Mouse (Mus musculus): ENCODE measurements around the gene Nars2. TPM values are rescaled to one million over a fixed set of nuclear protein-coding genes. Genes with fewer than 3 reads are reported as not detected.

Nars2 gene
- total and polyA plus RNA-seq, 3 experiments, result 4.1 to 18.9 (median 17.5) TPM

- H3K27me3 ChIP-seq (ENCODE audit: control insufficient read depth, insufficient read depth, low read length), result no peaks in the 10 kb centered on the region
- no peak for TF ChIP-seq POLR2A (IDR thresholded peaks at IDR 0.05; ENCODE audit: insufficient read depth, low read depth, low read length)
- no peak for TF ChIP-seq CTCF (IDR thresholded peaks at IDR 0.05)
- no peak for TF ChIP-seq EP300 (IDR thresholded peaks at IDR 0.05; ENCODE audit: insufficient read depth, low read depth, low read length)
- peak overlapping the region; percentile 97 for H3K27ac ChIP-seq
- DNase-seq, result peak in 1 of 2 experiments; percentile 18
- H3K4me1 ChIP-seq (ENCODE audit: control insufficient read depth, insufficient read depth, low read length), result peaks cover 13% of the 10 kb centered on the region
- 58% methylated on average over 9 of the region's 9 CpGs for WGBS
- no peak overlapping the region for H3K9ac ChIP-seq (ENCODE audit: low read depth, low read length)
- intact Hi-C loops (cut with DNase I), result loop anchor here (2.0 to 5.0 kb wide), 3 partner anchors 44 to 165 kb away; no protein-coding TSS in a partner anchor
- H3K79me2 ChIP-seq (replicated peaks; ENCODE audit: control insufficient read depth, insufficient read depth, low read length), result peaks cover 2% of the 10 kb centered on the region; the same call in 1 of the 2 replicates
- peaks cover 6% of the 10 kb centered on the region for H3K36me3 ChIP-seq (ENCODE audit: control insufficient read depth, insufficient read depth, low read length)
- peak overlapping the region; percentile 82; the same call in 1 of the 2 replicates for H3K4me3 ChIP-seq
Observed at GRCm38 (mm10) chr7:97083579-97083978, 132.3 kb downstream of the Nars2 start.

DNA sequence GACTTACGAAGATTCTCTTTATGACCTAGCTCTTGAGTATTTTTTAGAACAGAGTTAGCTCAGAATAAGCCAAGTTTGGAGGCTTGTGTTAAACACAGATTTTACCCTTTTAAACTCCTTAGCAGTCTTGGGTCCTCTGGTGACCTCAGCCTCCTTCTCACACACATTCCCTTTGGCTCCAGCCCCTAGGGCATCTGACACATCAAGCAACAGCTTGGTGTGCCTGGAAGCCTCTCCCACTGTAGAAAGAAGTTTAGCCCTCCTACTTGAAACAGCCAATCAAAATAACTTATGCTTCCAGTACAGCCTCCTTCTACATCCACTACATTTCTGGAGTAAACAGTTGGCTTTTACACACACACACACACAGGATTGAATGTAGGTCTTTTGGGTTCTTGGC is 132.9 kb downstream of the Nars2 start:
- Histone ChIP-seq H3K4me1 (ENCODE audit: control insufficient read depth, insufficient read depth, low read length) (peaks cover 13% of the 10 kb centered on the region), H3K79me2 (replicated peaks; ENCODE audit: control insufficient read depth, insufficient read depth, low read length) (peaks cover 2% of the 10 kb centered on the region; the same call in 1 of the 2 replicates), H3K36me3 (ENCODE audit: control insufficient read depth, insufficient read depth, low read length) (peaks cover 6% of the 10 kb centered on the region), H3K27ac (peak overlapping the region; percentile 97), H3K4me3 (no peak overlapping the region), H3K9ac (ENCODE audit: low read depth, low read length) (no peak overlapping the region), H3K27me3 (ENCODE audit: control insufficient read depth, insufficient read depth, low read length) (no peaks in the 10 kb centered on the region)
- DNase-seq, result peak in 1 of 2 experiments; percentile 49
- intact Hi-C loops (cut with DNase I), result loop anchor here (5.0 kb wide), 2 partner anchors 43 to 103 kb away; no protein-coding TSS in a partner anchor
- TF ChIP-seq POLR2A (IDR thresholded peaks at IDR 0.05; ENCODE audit: insufficient read depth, low read depth, low read length), result no peak
- no peak for TF ChIP-seq EP300 (IDR thresholded peaks at IDR 0.05; ENCODE audit: insufficient read depth, low read depth, low read length)
- TF ChIP-seq CTCF (IDR thresholded peaks at IDR 0.05), result no peak
- 84% methylated on average over 1 of the region's 1 CpGs for WGBS

DNA sequence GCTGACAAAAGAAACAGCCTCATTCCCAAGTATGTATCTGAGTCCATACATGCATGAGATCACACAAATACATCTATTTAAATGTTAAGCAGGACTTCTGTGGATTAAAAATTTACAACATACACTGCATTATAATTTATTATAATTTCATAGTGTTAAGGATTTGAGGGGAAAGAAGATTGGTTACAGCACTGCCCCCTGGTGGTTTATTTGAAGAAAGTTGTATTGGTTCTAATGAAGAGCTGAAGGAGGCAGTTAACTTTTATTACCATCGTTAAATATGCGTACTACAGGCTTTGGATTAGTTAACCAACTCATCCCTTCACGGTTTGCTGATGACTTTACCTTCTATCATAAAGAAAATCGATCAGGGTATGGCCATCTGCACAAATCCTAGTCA is 134.0 kb downstream of the Nars2 start:
- Histone ChIP-seq H3K79me2 (replicated peaks; ENCODE audit: control insufficient read depth, insufficient read depth, low read length) (peaks cover 3% of the 10 kb centered on the region), H3K27me3 (ENCODE audit: control insufficient read depth, insufficient read depth, low read length) (no peaks in the 10 kb centered on the region), H3K27ac (no peak overlapping the region; the same call in 1 of the 2 replicates), H3K4me1 (ENCODE audit: control insufficient read depth, insufficient read depth, low read length) (peaks cover 12% of the 10 kb centered on the region), H3K9ac (ENCODE audit: low read depth, low read length) (no peak overlapping the region), H3K36me3 (ENCODE audit: control insufficient read depth, insufficient read depth, low read length) (peaks cover 6% of the 10 kb centered on the region), H3K4me3 (no peak overlapping the region)
- DNase-seq, result no peak
- 22% methylated on average over 4 of the region's 4 CpGs for WGBS
- TF ChIP-seq POLR2A (IDR thresholded peaks at IDR 0.05; ENCODE audit: insufficient read depth, low read depth, low read length), result no peak
- TF ChIP-seq CTCF (IDR thresholded peaks at IDR 0.05), result peak; percentile 90
- TF ChIP-seq EP300 (IDR thresholded peaks at IDR 0.05; ENCODE audit: insufficient read depth, low read depth, low read length), result no peak
- intact Hi-C loops (cut with DNase I), result loop anchor here (1.0 to 5.0 kb wide), 2 partner anchors 87 to 115 kb away; no protein-coding TSS in a partner anchor

DNA sequence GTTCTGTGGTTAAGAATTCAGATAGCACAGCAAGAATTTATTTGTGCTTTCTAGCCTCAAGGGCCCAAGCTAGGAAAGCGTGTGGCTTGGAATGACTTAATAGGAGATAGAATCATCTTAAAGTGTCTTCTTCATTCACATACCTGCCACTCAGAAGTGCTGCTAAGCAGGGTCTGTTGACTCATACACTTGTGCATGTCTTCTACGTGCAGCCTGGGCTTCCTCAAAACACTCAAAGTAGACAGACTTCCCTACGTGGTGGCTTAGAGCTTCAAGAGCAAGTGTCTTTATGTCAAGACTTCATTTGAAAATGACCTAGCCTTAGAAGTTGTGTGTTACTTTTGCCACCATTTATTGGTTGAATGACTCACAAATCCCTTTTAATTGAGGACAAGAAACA is 142.9 kb downstream of the Nars2 start:
- WGBS, result 69% methylated on average over 3 of the region's 3 CpGs
- H3K4me3 ChIP-seq, result no peak overlapping the region
- H3K79me2 ChIP-seq (replicated peaks; ENCODE audit: control insufficient read depth, insufficient read depth, low read length), result peaks cover 6% of the 10 kb centered on the region
- H3K27me3 ChIP-seq (ENCODE audit: control insufficient read depth, insufficient read depth, low read length), result no peaks in the 10 kb centered on the region
- H3K4me1 ChIP-seq (ENCODE audit: control insufficient read depth, insufficient read depth, low read length), result peaks cover 2% of the 10 kb centered on the region
- no peak for DNase-seq
- no peak for TF ChIP-seq CTCF (IDR thresholded peaks at IDR 0.05)
- TF ChIP-seq EP300 (IDR thresholded peaks at IDR 0.05; ENCODE audit: insufficient read depth, low read depth, low read length), result no peak
- no peak for TF ChIP-seq POLR2A (IDR thresholded peaks at IDR 0.05; ENCODE audit: insufficient read depth, low read depth, low read length)
- intact Hi-C loops (cut with DNase I), result no loop called here
- H3K36me3 ChIP-seq (ENCODE audit: control insufficient read depth, insufficient read depth, low read length), result no peaks in the 10 kb centered on the region
- no peak overlapping the region for H3K27ac ChIP-seq
- H3K9ac ChIP-seq (ENCODE audit: low read depth, low read length), result no peak overlapping the region

GRCm38 (mm10) chr7:97108119-97108518 is 156.8 kb downstream of the Nars2 start:
- intact Hi-C loops (cut with DNase I), result no loop called here
- Histone ChIP-seq H3K4me3 (no peak overlapping the region), H3K36me3 (ENCODE audit: control insufficient read depth, insufficient read depth, low read length) (peaks cover 3% of the 10 kb centered on the region), H3K27ac (no peak overlapping the region), H3K4me1 (ENCODE audit: control insufficient read depth, insufficient read depth, low read length) (no peaks in the 10 kb centered on the region; the same call in none of the 2 replicates), H3K79me2 (replicated peaks; ENCODE audit: control insufficient read depth, insufficient read depth, low read length) (no peaks in the 10 kb centered on the region), H3K9ac (ENCODE audit: low read depth, low read length) (no peak overlapping the region), H3K27me3 (ENCODE audit: control insufficient read depth, insufficient read depth, low read length) (no peaks in the 10 kb centered on the region)
- TF ChIP-seq POLR2A (IDR thresholded peaks at IDR 0.05; ENCODE audit: insufficient read depth, low read depth, low read length) (no peak), EP300 (IDR thresholded peaks at IDR 0.05; ENCODE audit: insufficient read depth, low read depth, low read length) (no peak), CTCF (IDR thresholded peaks at IDR 0.05) (no peak)
- WGBS, result 87% methylated on average over 3 of the region's 3 CpGs
- DNase-seq, result no peak

Other genes with a start within 250 kb of the Nars2 start
- 10 to 100 TPM; 16.4 to 17.6 TPM for gene Gab2, start 130.1 kb downstream of the Nars2 start, total RNA-seq (2021)
- gene Gab2, start 130.1 kb downstream of the Nars2 start, polyA plus RNA-seq (2012; rRNA removed), result 15.9 and 20.8 TPM in 2 replicates

Measured in heart, adult 2 months (tissue).